Mouse (Mus musculus) leukemia stem cell, adult 10-12 weeks (primary cell): Measurements from ENCODE around the gene Wdr1. TPM values are rescaled to one million over a fixed set of nuclear protein-coding genes. Genes with fewer than 3 reads are reported as not detected.

Source experiments
- polyA plus RNA-seq: library from polyadenylated mRNA; stranded (reverse); fragments of >175 nt; gene quantifications from 2 replicates; pipeline ENCODE4 v1.2.3, GENCODE M21; 2012; ENCODE audit warnings: low replicate concordance

The Wdr1 gene
- polyA plus RNA-seq = 74.9 and 91.9 TPM in 2 replicates

GRCm38 (mm10) chr5:38563121-38563520 lies at the start of gene Wdr1:
TSS of gene Wdr1 (minus strand) at chr5:38563221.

GRCm38 (mm10) chr5:38502992-38503391 lies 60.0 kb downstream of the Wdr1 start, which contains the start of gene Slc2a9:
TSS of gene Slc2a9 (minus strand) at chr5:38503143.

Other genes with a start within 250 kb of the Wdr1 start
- gene Drd5, start 243.9 kb downstream of the Wdr1 start, polyA plus RNA-seq = 0.07 TPM in 1 of 2 replicates, not detected in the other
- 0.85 TPM in 1 of 2 replicates, not detected in the other for gene Slc2a9, start 60.1 kb downstream of the Wdr1 start, polyA plus RNA-seq
- gene Zfp518b, start 121.6 kb upstream of the Wdr1 start, polyA plus RNA-seq = 0.33 and 0.39 TPM in 2 replicates